Mouse (Mus musculus) heart, postnatal 25 days (tissue): ENCODE measurements around the gene Cckbr. TPM values are rescaled to one million over a fixed set of nuclear protein-coding genes. Genes with fewer than 3 reads are reported as not detected.

Source experiments
- DNase-seq: peaks from one replicate; pipeline ENCODE4 v3.0.0; 2022; ENCODE audit warnings: low spot score
- intact Hi-C: fragments of 180-260 bp; cut with DNase I; formaldehyde crosslinking; loops from one replicate; pipeline ENCODE4 v1.15.1; 2025
- total RNA-seq, 2 experiments: library from RNA; stranded (reverse); gene quantifications; 2 replicates each; pipeline ENCODE4 v1.2.3; 2021

Gene Cckbr
- not detected for total RNA-seq

DNA sequence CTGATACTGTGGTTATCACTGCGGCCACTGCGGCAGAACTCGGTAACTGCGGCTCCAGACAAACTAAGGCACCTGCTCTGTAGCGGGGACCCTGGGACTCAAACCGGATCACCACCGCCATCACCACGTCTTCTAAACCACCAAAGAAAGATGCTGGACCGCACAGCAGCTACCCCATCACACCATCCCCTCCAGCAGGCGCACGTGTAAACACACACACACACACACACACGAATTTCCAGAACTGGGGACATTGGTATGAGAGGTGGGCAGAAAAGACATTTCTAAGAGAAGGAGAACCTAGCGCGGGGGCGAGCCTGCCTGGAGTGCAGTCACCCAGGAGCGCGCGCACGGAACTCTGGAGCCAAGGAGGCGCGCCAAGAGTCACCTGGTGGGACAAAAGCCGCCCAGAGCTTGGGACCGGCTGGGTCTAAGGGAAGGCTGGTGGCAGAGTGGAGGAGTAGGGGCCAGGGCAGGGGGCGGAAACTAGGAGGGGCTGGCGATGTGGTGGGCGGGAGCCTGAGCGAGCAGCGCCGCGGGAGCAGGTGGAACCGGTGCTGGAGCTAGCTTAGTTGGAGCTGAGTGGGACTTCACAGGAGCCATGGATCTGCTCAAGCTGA, at the start of gene Cckbr:
TSS of gene Cckbr (plus strand) at position 308 of the 620 bp plus-strand sequence.
- intact Hi-C loops: no loop called here
- no peak for DNase-seq

DNA sequence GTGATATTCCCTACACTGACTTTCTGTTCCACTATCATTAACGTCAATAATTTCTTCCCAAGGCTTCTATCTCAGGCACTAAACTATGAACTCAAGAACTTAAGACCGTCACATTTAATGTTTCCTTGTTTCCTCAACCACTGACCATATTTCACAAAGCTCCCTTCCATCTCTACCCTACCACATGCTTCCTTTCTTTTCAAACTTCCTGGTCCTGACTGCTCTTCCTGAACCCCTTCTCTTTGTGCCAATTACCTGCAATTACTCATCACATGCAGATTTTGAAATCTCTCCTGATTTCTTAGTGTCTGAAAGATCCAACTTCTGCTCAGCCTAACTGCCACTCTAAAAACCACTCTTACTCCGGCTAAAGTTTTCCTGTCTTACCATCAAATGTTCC, 45.2 kb upstream of the Cckbr start:
- intact Hi-C loops: no loop called here
- DNase-seq: no peak

DNA sequence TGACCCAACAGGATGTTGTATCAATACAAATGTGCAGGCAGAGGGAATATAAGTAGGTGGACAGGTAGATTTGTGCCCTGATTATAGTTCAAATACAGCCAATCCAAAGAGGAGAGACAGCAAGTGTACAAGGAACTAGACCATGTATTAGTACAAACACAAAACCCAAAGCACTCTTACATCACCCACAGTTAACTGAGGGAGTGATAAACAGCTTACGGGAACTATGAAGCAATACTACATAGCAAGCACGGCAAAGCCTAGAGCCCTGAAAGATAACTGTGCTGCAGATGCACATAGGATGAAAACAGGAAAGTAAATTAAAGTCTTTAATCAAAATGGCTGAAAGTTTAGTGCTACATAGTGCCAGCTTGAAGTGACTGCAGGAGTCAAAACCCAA, 37.8 kb upstream of the Cckbr start:
- no peak for DNase-seq
- intact Hi-C loops: no loop called here

DNA sequence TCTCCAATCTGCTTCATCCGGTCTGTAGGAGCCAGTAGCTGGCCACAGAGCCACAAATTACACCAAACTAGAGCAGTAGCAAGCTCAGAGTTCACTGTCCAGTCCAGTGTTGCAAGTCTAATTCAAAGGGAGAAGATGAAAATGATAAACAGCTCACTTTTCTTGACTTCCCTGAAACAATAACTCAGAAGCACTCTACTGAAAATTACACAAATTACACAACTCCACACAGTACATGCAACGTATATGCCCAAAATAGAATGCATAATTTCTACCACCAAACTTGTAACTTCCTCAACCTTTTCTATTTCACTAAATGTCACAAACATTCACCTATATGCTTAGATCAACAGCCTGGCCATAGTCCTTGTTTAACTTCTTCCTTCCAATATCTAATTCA, 35.3 kb upstream of the Cckbr start:
- intact Hi-C loops: no loop called here

DNA sequence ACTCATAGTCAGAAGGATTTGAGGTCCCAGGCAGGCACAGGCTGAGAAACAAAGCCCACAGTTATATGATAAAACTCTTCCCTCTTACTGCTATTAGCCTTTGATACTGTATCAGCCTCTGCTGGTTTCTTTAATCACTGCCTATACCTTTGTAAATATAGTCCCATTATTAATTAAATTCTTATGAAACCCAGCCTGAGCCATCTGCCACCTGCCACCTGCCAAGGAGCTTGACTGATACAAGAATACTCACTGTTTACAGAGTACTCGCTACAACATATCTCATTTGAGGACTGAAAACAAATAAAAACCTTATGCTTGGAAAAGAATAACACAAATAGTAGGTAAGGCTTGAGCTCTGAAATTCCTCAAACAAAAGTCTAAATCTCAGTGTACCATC, 30.9 kb upstream of the Cckbr start:
- intact Hi-C loops: loop anchor here (5.0 kb wide), 1 partner anchor 238 kb away; the partner anchor contains the start of gene Trim3

More for the DNA sequence above, 35.3 kb upstream of the Cckbr start:
- no peak for DNase-seq

DNA sequence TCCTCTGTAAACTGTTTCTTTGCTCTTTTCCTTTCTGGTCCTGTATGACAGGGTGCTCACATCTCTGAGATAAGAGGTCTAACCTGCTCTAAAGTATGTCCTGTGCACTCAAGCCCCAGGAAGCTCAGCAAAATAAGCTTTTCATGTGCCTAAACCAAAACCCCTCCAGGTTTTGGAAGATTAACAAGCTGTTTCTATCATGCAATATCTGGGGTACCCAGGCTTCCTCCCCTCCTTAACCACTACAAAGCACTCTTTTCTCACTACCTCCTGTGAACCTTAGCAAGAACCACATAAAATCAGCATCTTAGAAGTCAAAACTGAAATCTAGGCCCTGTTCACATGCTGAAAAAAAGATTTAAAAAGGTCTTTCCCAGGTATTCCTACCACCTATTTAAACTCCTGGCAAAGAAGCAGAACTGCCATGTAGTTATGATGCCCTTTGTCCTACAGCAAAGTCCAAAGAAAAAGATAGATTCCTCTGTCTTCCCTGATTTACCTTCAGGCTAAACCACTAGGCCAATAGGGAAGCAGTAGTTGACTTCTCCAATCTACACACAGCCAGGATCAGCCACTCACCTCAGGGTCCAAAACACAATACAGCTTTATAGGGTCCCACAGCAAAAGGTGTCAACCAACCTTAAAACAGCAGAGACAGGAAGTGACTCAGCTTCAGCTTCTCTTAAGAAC, 30.3 kb upstream of the Cckbr start:
- no peak for DNase-seq
- intact Hi-C loops: loop anchor here (5.0 kb wide), 1 partner anchor 237 kb away; the partner anchor contains the start of gene Trim3

More for the DNA sequence above, 30.9 kb upstream of the Cckbr start:
- DNase-seq: no peak

DNA sequence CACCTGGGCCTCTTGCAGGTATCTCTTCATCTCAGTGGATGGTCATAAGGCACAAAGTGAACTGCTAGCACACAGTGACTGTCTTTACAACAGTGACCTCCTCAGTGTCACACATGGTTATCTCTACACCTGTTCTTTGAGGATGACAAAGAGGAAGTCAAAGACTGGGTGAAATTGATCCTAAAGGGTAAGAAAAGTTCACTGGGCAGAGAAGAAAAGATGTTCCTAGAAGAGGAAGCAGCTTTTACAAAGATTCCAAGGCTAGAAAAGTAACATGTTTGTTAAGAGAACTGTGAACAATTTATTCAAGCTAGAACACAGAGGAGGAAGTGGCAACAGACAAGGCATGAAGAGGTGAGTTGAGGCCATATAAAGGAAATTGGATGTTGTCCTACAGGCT, 29.4 kb upstream of the Cckbr start:
- intact Hi-C loops: loop anchor here (5.0 kb wide), 1 partner anchor 236 kb away; the partner anchor contains the start of gene Trim3

DNA sequence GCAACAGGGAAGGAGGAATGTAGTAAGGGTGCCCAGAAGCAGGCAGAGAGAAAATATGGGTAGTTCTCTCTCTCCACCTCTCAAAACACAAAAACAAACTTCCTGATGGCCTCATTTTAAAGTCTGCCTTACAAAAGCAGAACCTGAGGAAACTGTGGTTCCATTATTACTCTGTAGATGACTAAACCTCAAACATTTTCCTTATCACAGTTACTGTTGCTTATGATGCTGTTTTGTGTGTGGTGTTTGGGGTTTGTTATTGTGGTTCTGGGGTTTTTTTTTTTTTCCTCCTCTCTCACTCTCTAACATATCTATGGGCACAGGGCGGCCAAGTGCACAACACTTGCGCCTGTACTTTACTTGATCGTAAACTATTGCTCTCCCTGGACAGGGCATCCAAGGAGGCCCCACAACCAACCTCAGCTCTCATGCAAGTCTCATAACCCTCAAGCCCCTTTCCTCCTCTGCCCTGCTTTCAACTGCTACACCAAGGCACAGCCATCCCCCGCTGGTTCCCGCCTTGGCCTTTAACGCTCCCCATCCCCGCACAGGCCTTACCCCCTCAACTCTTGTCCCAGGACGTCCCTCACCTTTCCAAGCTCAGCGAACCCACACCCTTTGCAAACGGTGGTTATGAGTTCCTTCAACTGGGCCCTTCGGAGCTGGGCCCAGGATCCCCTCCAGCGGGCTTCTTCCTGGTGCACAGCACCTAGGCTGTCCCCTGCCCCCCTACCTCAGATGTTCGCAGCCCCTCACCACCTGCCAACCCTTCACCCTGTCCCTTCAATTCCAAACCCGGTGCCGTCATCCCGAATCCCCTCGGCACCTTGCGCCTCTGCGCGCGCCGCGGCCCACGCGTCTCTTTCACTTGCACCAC, 26.2 kb upstream of the Cckbr start:
- DNase-seq: no peak
- intact Hi-C loops: loop anchor here (5.0 kb wide), 1 partner anchor 233 kb away; the partner anchor contains the start of gene Trim3

More for the DNA sequence above, 29.4 kb upstream of the Cckbr start:
- no peak for DNase-seq

DNA sequence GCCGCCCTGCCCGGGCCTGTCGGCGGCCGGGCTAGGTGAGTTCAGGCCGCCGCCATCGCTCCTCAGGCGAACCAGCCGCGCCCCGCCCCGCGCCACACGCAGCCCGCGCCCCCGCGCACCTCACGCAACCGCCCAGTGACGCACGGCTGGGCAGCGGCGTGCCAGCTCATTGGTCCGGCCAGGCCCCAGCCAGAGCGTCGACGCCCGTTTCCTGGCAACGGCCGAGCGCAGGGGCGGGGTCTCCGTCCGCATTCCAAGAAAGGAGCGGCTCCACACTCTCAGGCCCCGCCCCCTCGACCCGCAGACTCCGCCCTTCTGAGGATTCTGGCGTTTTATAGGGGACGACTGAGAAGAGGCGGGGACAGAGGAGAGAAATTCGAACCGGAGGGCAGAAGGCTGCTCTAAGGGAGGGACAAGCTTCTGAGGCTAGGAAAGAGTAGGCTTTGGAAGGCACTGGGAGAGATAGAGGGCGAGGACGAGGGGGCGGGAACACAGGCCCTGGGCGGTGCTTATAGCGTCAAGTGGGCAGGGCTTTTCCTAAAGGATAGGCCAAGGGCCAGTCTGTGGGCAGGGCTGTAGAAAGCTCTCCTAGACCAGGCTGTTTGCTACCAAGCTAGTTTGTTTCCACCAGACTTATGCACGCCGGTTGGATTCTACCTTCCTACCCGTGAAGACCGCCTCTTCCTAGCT, 25.5 kb upstream of the Cckbr start, which contains the start of gene Fam160a2:
TSS of gene Fam160a2 (minus strand) at position 120 of the 690 bp plus-strand sequence.
- DNase-seq: peak; percentile 99
- intact Hi-C loops: loop anchor here (5.0 to 10.0 kb wide), 2 partner anchors 225 to 232 kb away; partner anchors contain the start of gene Trim3

DNA sequence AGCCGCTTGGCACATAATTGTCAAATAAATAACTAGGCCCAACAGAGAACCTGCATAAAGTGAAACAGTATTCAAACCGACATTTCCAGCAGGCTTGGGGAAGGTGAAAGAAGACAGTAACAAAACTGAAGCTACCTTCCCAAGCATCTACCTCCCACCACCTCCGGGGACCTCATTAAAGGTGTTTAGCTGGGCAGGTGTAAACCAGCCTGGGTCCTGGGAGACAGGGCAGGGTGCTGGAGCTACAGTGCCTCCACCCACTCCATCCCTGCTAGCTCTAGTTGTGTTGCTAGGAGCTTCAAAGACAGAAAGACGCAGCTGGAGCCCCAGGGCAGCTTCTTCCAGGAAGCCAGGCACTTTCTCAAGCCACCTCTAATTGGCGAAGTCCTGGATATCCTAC, 21.3 kb upstream of the Cckbr start, which contains the start of gene Cnga4:
TSS of gene Cnga4 (plus strand) at position 301 of the 400 bp plus-strand sequence.
- no peak for DNase-seq
- intact Hi-C loops: loop anchor here (10.0 kb wide), 1 partner anchor 229 kb away; no protein-coding TSS in a partner anchor

DNA sequence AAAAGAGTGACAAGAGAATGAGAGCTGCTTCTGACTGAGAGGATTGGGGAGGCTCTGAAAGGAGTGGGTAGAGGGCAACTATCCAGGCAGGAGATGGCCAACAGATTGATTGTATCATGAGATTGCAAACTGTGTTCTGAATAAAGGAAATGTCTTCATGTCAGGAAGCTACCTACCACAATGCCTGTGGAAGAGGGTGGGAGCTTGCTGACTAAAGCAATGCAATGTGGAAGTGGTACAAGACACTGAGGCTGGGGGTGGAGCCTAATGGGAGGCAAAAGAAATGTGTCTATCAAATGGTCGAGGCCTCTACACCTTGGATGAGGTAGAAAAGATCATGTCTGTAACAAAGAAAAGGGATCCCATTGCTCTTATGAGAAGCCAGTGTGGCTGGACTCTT, 19.2 kb upstream of the Cckbr start:
- DNase-seq: no peak
- intact Hi-C loops: loop anchor here (5.0 to 10.0 kb wide), 2 partner anchors 179 to 232 kb away; no protein-coding TSS in a partner anchor

DNA sequence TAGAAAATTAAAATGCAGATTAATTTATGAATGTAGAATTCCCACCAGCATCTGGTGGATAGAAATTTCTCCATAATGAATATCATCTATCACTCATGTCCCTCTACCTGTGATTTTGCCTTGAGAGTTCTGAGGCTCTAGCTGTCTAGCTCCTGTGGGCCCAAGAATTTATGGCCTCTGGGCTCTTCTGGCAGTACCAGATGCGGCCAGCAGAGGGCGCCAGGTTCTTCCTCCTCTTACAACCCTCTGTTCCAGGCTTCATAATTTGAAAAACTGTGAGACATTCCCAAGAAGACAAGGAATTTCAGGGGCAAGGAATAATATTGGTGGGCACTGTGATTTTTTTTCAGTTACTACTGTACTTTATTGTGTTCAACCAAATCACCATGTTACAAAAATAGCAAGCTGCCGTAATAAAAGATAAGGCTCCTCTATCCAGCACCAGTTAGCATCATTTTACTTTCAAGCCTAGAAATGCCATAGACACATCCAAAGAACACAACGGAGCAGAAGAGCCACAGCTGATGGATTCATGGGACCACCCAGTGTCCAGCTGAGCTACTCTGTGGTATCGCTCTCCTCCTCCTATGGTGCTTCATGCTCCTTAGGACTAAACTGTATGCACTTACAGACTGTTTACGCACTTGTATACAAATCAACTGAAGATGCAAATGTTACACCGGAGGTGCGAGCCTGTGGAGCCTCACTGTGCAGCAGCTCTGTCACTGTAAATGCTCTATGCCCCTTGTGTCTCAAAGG, 13.5 kb upstream of the Cckbr start:
- DNase-seq: peak; percentile 25
- intact Hi-C loops: loop anchor here (1.0 to 2.0 kb wide), 3 partner anchors 60 to 104 kb away; no protein-coding TSS in a partner anchor

DNA sequence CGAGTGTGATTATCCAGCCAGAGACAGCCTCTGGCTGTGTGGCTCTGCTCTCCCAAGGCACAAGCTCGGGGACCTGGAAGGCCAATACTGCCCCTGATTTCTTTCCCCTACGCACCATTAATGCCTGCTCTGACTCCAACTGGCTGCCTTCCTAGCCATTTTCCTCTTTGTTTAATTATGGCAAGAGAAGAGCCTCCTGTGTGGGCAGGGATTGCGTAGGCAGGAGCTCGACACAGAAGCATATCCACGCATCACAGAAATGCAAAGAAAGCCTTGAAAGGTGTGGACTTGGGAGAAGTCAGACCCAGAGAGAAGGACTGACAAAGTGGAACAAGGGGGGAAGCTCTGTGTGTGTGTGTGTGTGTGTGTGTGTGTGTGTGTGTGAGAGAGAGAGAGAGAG, 11.1 kb upstream of the Cckbr start:
- no peak for DNase-seq
- intact Hi-C loops: no loop called here

DNA sequence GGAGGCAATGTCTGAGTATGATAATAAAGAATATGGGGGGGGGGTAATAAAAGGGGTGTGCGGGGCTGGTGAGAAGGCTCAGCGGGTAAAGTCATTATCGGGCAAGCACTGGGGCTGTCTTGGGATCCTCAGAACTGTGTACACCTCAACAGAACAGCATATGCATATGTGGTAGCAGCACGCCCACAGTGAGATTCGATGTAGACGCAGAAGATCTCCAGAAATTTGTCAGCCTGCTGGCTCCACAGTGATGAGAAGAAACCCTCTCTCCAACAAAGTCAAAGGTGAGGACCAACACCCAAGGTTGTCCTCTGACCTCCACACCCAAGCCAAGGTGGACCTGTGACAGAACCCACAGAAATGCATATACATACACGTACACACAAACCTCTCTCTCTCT, 9.0 kb upstream of the Cckbr start:
- intact Hi-C loops: no loop called here
- DNase-seq: no peak

DNA sequence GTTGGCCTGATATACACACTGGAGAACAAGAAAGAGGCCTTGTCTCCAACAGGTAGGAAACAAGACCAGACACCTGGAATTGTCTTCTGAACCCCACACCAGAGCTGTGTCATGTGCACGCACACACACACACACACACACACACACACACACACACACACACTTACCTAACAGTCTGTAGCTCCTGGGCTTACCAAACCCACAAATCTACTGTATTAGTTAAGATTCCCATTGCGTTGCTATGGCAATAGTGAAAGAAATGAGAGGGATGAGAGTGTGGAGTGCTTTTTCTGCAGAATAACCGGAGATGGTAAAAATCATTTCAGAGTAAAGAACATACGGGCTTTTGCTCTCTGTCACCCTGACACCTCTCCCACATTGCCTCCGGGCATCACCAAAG, 7.4 kb upstream of the Cckbr start:
- intact Hi-C loops: no loop called here

DNA sequence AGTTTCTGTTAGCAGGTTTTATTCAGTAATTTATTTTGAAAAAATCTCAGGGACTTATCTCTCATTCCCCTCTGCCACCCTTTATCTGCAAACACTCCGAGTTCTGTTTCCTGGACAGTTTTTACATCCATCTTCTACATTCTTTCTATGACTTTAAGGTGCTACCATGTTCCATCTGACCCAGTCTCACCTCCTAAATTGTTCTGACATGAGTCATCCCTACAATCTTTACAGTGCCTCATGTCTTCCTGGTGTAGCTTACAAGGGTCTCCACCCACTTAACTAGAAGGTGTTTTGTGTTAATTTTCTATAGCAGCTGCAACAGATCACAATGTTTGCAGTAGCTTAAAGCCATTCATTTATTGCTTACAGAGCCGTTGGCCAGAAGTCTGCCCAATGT, 4.6 kb upstream of the Cckbr start:
- intact Hi-C loops: no loop called here
- DNase-seq: no peak

More for the DNA sequence above, 7.4 kb upstream of the Cckbr start:
- DNase-seq: no peak

DNA sequence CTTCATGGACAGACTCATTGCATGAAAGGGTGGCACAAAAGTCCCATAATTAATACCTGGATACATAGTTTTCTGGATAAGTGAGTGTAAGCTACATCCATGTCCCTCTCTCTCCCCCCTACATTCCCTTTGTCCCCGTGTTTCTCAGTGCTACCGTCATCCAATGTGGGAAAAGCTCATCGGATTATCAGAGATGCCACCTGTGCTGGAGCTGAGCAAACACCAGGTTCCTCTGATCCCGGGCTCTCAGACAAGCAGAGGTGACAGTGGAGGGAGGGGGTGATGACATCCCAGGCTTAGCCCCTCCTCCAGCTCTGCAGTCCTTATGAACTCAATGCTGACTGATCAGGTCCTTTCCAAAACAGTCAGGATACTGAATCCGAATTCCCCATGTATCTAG, 1.2 kb upstream of the Cckbr start:
- intact Hi-C loops: no loop called here
- no peak for DNase-seq

DNA sequence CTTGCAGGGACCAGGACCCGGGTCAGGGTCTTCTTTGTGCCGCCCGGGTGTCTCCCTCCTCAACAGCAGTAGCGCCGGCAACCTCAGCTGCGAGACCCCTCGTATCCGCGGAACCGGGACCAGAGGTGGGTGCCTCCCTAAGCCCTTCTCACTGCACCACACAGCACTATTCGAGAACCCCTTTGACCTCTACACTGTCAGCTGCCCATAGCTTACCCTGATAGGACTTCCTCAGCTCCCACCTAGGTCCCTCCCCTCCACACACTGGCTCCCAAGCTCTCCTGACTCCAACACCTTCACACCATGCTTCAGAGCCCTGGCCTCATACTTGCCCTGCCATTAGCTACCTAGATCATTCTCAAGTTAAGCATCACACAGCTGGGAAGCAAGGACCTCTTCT, 520 bp downstream of the Cckbr start:
- intact Hi-C loops: no loop called here
- no peak for DNase-seq

DNA sequence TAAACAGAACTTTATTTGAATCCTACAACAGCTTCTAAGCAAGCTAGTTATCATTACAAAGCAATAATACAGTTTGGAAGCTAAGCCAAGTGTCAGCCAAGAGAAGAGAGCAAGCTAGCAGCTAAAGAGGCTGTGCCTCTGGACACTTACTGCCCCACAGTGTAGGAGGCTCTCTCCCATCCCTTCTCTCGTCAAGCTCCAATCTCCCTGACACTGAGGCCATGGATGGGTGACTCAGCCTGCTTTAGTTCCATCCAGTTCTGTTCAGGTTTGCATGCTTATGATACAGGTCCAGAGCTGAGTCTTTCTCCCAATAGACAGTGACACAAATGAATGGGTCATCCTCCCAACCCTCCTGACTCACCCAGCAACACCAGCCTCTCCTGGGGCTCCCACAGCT, 6.5 kb downstream of the Cckbr start:
- no peak for DNase-seq
- intact Hi-C loops: no loop called here
